Mouse (Mus musculus): Measurements from ENCODE around the gene BC048562.

Gene BC048562

DNA sequence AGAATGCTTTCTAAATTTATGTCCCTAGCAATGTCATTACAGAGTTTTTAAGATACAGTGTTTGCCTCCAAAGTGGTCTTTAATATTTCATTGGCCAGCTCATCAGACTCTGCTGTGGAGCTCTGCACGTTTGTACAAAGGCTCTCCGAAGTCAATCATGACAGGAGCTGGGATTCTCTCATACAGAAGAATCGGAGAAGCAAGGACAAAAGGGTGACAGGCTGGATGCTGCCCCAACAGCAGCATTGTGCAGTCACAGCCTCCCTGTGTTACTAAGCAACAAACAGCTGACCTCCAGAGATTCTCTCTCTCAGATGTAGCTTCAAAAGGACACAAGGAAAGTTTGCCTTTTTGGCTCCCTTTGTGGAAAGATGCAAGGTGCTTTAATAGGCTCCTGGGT is at the start of gene BC048562:
Gene BC048562 (plus strand): TSS at position 301 of the 400 bp plus-strand sequence.
- in situ Hi-C loops (cut with MseI, MboI): no loop called here

DNA sequence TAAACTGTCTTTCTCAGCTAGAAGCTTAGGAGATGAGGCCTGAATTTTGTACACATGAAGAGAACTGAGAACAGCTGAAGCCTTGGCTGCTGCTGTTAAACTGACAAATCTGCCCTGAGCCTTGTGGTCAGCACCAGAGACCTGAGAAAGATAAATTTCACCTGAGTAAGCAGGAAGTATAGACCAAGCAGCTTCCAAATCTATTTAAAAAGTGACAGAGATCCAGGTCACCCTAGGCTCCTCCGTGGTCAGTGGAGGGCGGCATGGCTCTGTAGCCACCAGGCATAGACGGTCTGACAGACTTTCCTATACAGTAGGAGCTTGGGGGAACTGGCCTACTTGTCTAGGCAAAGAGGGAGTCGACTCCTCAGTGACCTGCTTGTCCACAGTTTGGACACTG is 49.5 kb upstream of the BC048562 start:
- in situ Hi-C loops (cut with MseI, MboI): no loop called here

GRCm38 (mm10) chr9:108388601-108389000 is 47.7 kb upstream of the BC048562 start:
- in situ Hi-C loops (cut with MseI, MboI): no loop called here

GRCm38 (mm10) chr9:108389220-108389619 is 47.1 kb upstream of the BC048562 start:
- in situ Hi-C loops (cut with MseI, MboI): no loop called here

DNA sequence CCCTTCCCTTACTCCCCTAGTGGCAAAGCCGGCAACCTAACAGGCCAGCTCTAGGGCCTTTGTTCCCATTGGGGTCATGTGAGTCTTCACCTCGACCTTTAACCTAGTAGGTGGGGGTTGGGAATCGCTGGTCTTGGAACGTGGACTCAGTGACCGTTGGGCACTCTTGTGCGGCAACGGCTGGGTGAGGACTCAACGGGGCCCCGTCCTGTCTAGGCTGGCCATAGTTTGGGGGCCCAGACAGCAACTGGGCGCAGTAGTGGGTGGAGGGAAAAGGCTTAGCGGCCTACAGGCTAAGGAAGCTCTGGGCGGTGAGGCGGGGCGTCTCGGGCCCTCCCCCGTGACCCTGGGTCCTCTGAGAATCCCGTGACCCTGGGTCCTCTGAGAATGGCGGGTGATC is 43.6 kb upstream of the BC048562 start, which contains the start of gene 1700102P08Rik:
Gene 1700102P08Rik (plus strand): TSS at position 130 of the 400 bp plus-strand sequence.
- in situ Hi-C loops (cut with MseI, MboI): no loop called here

- in situ Hi-C loops (cut with MseI, MboI): no loop called here
Measured at GRCm38 (mm10) chr9:108394191-108394590, 42.1 kb upstream of the BC048562 start.

DNA sequence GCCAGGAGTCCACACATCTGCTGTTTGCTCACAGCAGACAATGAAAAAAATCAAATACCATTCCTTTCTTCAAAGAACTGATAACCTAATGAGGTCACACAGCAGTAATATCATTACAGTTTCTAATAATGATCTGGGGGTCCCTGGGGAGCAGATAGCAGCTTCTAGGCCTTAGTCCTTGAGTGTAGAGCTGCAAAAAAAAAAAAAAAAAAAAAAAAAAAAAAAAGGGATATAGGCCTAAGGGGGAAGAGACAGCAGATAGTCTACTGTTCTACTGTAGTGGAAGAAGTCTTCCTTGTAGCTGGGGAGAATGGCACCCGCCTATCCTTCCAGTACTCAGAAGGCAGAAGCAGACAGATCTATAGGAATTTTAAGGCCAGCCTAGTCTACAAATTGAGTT is 40.9 kb upstream of the BC048562 start:
- in situ Hi-C loops (cut with MseI, MboI): no loop called here

DNA sequence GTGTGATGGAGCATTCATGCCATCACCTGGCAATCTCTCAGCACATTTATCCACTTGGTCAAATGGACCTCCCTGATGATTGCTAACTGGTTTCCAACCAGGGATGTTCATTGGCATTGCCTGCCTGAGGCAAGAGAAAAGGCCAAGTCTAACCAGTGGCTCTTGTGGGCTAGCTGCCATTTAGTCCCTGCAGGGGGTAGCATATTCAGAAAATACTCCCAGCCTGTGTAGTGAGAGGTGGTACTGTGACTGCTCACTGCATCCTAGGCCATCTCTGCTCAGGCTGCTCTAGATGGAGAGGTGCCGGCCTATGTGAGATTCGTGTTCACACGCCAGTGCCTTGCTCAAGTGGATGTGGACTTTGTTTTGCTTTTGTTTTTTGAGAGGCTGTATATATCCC is 38.0 kb upstream of the BC048562 start:
- in situ Hi-C loops (cut with MseI, MboI): no loop called here

GRCm38 (mm10) chr9:108401186-108401960 is 34.9 kb upstream of the BC048562 start:
- in situ Hi-C loops (cut with MseI, MboI): no loop called here

GRCm38 (mm10) chr9:108403081-108403480 is 33.2 kb upstream of the BC048562 start:
- in situ Hi-C loops (cut with MseI, MboI): no loop called here

- in situ Hi-C loops (cut with MseI, MboI): no loop called here
Measured at GRCm38 (mm10) chr9:108404451-108404850, 31.8 kb upstream of the BC048562 start.

GRCm38 (mm10) chr9:108409535-108409934 is 26.7 kb upstream of the BC048562 start:
- in situ Hi-C loops (cut with MseI, MboI): no loop called here

DNA sequence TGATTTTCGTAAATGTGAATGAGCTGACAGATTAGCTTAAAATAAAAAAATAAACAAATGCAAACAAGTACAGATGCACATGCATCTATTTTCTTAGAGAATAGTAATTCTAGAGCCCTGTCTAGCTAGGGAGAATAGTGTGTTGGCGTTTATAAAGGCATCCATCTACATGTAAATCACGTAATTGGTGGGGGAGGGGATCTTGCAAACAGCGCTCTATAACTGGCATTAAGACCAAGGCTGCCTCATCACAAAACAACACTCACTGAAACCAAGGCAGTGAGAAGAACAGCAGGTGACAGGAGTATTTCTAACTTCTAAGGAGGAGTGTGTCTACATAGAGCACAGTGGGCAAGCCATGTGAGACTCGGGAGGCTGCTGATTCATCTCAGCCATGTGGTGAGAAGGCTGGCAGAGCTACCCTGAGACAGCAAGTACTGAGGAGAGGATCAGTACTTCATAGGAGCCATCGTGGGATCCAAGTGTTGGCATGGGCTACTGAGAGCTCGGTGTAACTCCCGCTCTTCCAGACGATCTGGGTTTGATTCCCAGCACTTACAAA is 24.8 kb upstream of the BC048562 start:
- in situ Hi-C loops (cut with MseI, MboI): no loop called here

DNA sequence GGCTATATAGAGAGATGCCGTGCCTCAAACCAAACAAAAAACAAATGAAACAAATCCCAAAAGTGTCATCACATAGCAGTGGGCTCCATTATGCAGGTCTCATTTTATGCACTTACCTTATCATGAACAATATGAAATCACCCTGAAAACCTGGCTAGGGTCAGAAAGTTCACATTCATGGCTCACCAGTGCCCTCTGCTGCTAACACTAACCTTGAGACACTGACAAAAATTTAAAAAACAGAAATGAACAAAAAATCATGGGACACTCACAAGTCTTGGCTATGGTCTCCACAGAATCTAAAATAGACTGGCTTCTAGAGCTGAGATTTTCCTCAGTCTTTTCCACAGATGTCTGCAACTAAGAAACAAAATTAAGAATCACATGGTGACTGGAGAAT is 24.1 kb upstream of the BC048562 start:
- in situ Hi-C loops (cut with MseI, MboI): no loop called here

GRCm38 (mm10) chr9:108428384-108428783 is 7.9 kb upstream of the BC048562 start, which contains the start of gene Ccdc36:
Ccdc36 (minus strand) TSS chr9:108428484.
- in situ Hi-C loops (cut with MseI, MboI): no loop called here

DNA sequence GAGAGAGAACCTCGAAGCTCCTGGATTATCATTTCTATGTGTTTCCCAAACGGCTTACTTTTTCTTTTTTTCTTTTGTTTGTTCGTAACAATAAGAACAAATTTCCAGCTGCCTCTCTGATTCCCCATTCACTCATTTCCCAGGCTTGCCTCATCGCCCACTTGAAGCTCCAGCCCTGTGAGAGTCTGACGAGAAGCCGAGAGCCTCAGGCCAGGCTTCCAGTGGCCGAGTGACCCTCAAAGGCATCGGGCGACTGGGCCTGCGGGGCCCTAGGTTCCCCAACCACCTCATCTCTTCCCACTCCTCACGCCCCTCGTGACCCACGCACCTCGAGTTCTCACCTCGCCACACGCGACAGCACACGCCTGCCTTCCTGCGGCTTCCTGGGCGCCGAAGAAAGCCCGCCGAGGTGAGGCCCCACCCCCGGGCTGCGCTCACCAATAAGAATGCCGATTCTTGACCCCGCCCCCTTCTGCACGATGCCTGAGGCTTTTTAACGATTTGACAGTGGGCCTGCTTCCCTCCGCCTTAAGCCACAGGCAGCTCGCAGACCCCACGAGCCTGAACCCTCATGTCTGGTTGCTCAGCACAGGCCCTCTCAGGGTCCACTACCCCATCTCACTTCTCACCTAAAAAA is 4.7 kb upstream of the BC048562 start:
- in situ Hi-C loops (cut with MseI, MboI): no loop called here

DNA sequence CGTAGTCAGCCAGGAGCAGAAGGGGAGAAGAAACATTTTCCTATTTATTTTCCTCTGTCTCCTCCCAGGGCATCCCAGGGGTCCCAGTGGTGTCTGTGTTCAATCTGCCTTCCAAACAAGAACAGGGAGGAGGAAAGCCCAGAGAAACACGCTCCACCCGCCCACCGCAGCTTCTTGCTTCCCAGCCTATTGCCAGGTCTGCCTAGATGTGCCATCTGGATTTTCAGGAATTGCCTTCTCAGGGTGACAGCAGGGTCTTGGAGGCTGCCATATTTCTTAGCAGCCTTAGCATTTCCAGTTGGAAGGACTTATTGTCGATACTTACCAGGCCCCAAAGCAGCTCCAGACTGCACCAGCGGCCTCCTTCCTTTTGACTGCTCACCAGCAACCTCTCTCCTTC is 2.9 kb downstream of the BC048562 start:
- in situ Hi-C loops (cut with MseI, MboI): no loop called here

DNA sequence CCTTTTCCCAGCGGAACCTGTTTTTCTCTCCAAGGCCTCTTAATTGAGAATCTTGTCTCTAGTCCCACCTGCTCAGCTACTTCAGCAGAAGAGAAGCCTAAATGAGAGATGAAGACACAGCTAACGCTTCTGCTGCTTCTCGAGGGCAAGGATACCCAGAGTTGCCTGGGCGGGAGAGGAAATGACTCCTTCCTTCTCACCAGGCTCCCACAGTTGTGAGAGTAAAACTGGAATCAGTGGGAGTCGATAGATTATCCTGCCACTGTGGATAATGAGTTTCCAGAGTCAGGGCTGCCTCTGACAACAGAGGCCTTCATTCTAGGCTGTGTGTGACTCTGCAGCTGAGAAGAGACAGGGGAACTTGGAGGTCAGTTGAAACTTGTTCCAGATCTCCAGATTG is 4.2 kb downstream of the BC048562 start:
- in situ Hi-C loops (cut with MseI, MboI): no loop called here

GRCm38 (mm10) chr9:108441236-108441919 is 5.1 kb downstream of the BC048562 start:
- in situ Hi-C loops (cut with MseI, MboI): no loop called here

DNA sequence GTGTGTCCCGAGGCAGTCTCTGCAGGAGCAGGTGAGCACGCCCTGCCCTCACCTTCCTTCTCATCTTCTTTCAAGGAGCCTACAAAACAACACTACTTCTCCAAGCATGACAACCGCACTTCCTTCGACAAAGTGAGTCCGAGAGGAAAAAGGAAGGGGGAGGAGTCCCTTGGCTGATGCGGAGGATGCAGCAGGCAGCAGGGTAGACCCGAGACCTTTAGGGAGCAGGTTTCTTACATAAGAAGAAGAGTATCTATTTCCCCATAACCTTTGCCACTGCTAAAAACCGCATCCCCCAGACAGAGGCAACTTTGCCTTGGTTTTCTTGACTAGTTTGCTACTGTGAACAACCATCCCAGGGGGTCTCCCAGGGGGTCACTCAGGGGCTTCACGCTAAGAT is 8.8 kb downstream of the BC048562 start:
- in situ Hi-C loops (cut with MseI, MboI): no loop called here

DNA sequence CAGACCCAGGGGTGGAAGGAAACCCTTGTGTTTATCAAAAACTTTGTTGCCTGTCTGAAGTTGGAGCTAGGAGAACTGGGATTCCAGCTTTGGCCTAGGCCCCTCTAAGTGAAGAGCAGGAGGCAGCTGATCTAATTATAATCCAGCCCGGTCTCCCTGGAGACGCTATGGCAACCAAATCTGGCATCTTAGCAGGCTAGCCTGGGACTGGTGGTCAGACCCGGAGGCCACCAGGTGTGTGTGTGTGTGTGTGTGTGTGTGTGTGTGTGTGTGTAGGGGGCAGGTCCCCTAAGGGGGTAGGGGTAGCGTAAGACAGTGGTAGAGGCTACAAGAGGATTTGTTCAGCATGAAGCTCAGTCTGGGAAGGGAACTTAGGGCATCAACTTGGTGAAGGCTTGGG is 13.6 kb downstream of the BC048562 start:
- in situ Hi-C loops (cut with MseI, MboI): no loop called here

Measured in mouse trophoblast stem cell (cell line).